Mouse (Mus musculus) forebrain, embryonic 15.5 days (tissue): ENCODE data around the gene Slc35g3. TPM values are rescaled to one million over a fixed set of nuclear protein-coding genes. Genes with fewer than 3 reads are reported as not detected.

Experiments
- ATAC-seq: fragments of 200-750 bp; cut with Nextera tagmentation; replicated peaks from 2 replicates; pipeline ENCODE4 v1.8.0; 2017; ENCODE audit warnings: mild to moderate bottlenecking, moderate TSS enrichment, moderate library complexity
- H3K27ac ChIP-seq: fragments of 300-500 bp; sonication (generic); replicated peaks from 2 replicates; pipeline ENCODE4 v1.5.1; 2015; ENCODE audit warnings: mild to moderate bottlenecking, inconsistent platforms
- H3K27me3 ChIP-seq: fragments of 300-500 bp; sonication (generic); 2 replicates; pipeline ENCODE4 v1.6.1; 2015; ENCODE audit warnings: inconsistent platforms
- H3K36me3 ChIP-seq: fragments of 300-500 bp; sonication (generic); 2 replicates; pipeline ENCODE4 v1.6.1; 2015; ENCODE audit warnings: mild to moderate bottlenecking, inconsistent platforms
- H3K4me1 ChIP-seq: fragments of 300-500 bp; sonication (generic); 2 replicates; pipeline ENCODE4 v1.6.1; 2015; ENCODE audit warnings: inconsistent platforms
- H3K4me2 ChIP-seq: fragments of 300-500 bp; sonication (generic); replicated peaks from 2 replicates; pipeline ENCODE4 v1.6.1; 2015; ENCODE audit warnings: mild to moderate bottlenecking, inconsistent platforms
- H3K4me3 ChIP-seq: fragments of 300-500 bp; sonication (generic); 2 replicates; pipeline ENCODE4 v1.5.1; 2015; ENCODE audit warnings: mild to moderate bottlenecking, inconsistent platforms
- H3K9ac ChIP-seq: fragments of 300-500 bp; sonication (generic); replicated peaks from 2 replicates; pipeline ENCODE4 v1.6.1; 2015; ENCODE audit warnings: mild to moderate bottlenecking, inconsistent platforms
- H3K9me3 ChIP-seq: fragments of 300-500 bp; sonication (generic); 2 replicates; pipeline ENCODE4 v1.6.1; 2016; ENCODE audit warnings: inconsistent platforms
- WGBS: fragments of 180-500 bp; shearing (Covaris S2); methylation state at CpG from one replicate; pipeline ENCODE4 v1.1.7; 2015; ENCODE audit warnings: mixed read lengths; 5-methylcytosine and 5-hydroxymethylcytosine counted together
- polyA plus RNA-seq: library from polyadenylated mRNA; unstranded; fragments of >200 nt; fragmentation: Nextera tagmentation; extraction: Ambion mirVana; gene quantifications from 2 replicates; pipeline ENCODE4 v1.2.1, GENCODE M21; 2015

Slc35g3 gene
- polyA plus RNA-seq, 1 experiment from 2014 or later, result 0.56 TPM

GRCm38 (mm10) chr11:69729063-69729462 lies 32.7 kb downstream of the Slc35g3 start:
- H3K36me3 ChIP-seq, result peaks cover 7% of the 10 kb centered on the region
- H3K9ac ChIP-seq, result no peak overlapping the region
- H3K27ac ChIP-seq, result no peak overlapping the region
- H3K4me2 ChIP-seq, result no peak overlapping the region
- no peaks in the 10 kb centered on the region for H3K4me1 ChIP-seq
- no peak for ATAC-seq
- H3K9me3 ChIP-seq, result no peaks in the 10 kb centered on the region
- H3K4me3 ChIP-seq, result no peak overlapping the region
- H3K27me3 ChIP-seq, result no peaks in the 10 kb centered on the region
- WGBS, result 22% methylated on average over 3 of the region's 3 CpGs

DNA sequence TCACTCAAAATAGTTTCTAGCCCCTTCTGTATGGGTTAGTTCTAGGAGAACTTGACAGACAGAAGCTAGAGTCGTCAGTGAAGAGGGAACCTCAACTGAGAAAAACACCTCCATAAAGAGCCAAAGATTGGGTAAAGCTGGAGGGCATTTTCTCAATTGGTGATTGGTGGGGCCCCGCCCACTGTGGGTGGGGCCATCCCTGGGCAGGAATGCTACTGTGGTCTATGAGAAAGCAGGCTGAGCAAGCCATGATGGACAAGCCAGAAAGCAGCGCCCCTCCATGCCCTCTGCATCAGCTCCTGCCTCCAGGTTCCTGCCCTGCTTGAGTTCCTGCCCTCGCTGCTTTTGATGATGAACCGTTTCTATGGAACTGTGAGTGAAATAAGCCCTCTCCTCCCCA lies 35.8 kb downstream of the Slc35g3 start:
- Histone ChIP-seq H3K4me3 (no peak overlapping the region), H3K4me1 (no peaks in the 10 kb centered on the region), H3K9me3 (no peaks in the 10 kb centered on the region), H3K4me2 (no peak overlapping the region), H3K9ac (no peak overlapping the region), H3K27ac (no peak overlapping the region), H3K36me3 (no peaks in the 10 kb centered on the region), H3K27me3 (no peaks in the 10 kb centered on the region)
- 37% methylated on average over 5 of the region's 5 CpGs for WGBS
- no peak for ATAC-seq

DNA sequence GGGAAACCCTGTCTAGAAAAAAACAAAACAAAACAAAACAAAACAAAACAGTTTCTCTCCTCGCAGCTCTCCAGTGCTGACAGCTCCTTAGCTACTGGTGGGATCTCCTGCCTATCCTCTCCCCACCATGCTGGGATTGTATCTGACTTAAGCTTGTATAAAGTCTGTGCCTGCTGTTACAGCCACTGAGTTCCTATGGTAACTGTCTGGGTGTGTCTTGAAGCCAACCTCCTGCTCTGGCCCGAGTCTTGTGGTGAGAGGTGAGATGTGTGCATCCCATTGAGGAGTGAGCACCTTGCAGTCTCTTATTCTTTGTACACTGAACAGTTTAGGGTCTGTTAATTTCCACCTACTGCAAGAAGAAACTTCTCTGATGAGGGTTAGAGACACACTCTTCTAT lies 38.7 kb downstream of the Slc35g3 start:
- no peak overlapping the region for H3K27ac ChIP-seq
- H3K4me3 ChIP-seq, result no peak overlapping the region
- H3K4me2 ChIP-seq, result no peak overlapping the region
- 54% methylated on average over 2 of the region's 2 CpGs for WGBS
- no peaks in the 10 kb centered on the region for H3K27me3 ChIP-seq
- no peaks in the 10 kb centered on the region for H3K4me1 ChIP-seq
- H3K9me3 ChIP-seq, result no peaks in the 10 kb centered on the region
- H3K9ac ChIP-seq, result no peak overlapping the region
- no peak for ATAC-seq
- no peaks in the 10 kb centered on the region for H3K36me3 ChIP-seq

GRCm38 (mm10) chr11:69720852-69721251 lies 40.9 kb downstream of the Slc35g3 start:
- no peaks in the 10 kb centered on the region for H3K9me3 ChIP-seq
- H3K9ac ChIP-seq, result no peak overlapping the region
- WGBS, result 84% methylated on average over 6 of the region's 6 CpGs
- H3K27ac ChIP-seq, result no peak overlapping the region
- ATAC-seq, result no peak
- H3K36me3 ChIP-seq, result no peaks in the 10 kb centered on the region
- no peaks in the 10 kb centered on the region for H3K27me3 ChIP-seq
- no peak overlapping the region for H3K4me3 ChIP-seq
- no peaks in the 10 kb centered on the region for H3K4me1 ChIP-seq
- H3K4me2 ChIP-seq, result no peak overlapping the region

DNA sequence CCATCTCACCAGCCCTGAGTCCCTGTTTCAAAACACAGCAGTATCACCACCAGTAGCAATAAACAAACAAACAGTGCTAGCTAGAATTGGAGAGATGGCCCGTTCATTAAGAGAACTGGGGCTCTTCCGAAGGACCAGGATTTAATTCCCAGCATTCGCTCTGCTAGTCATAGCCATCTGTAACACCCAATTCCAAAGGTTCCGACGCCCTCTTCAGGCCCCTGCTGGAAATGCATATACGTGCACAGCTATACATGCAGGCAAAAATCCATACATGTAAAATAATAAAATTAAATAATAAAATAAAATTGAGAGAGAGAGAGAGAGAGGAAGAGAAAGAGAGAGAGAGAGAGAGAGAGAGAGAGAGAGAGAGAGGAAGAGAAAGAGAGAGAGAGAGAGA lies 42.3 kb downstream of the Slc35g3 start:
- H3K36me3 ChIP-seq, result no peaks in the 10 kb centered on the region
- no peak overlapping the region for H3K4me2 ChIP-seq
- H3K27me3 ChIP-seq, result no peaks in the 10 kb centered on the region
- H3K4me3 ChIP-seq, result no peak overlapping the region
- 65% methylated on average over 6 of the region's 6 CpGs for WGBS
- no peaks in the 10 kb centered on the region for H3K9me3 ChIP-seq
- ATAC-seq, result no peak
- no peaks in the 10 kb centered on the region for H3K4me1 ChIP-seq
- no peak overlapping the region for H3K27ac ChIP-seq
- no peak overlapping the region for H3K9ac ChIP-seq

DNA sequence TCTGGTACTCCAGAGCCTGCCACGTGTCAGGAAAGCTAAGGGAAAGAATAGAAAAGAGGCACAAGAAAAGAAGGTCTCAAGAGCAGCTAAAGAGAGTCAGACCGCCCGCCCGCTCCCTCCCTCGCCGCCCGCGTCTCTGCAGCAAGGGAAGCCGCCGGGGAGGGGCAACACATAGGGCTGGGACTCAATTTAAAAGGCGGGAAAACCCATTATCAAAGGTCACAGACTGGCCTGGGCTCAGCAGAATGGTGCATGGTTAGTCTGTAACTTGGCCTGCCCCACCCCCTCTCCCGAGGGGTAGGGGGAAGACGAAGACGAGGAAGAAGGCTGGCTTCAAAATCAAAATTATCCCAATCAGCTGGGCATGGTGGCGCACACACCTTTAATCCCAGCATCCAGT lies 43.1 kb downstream of the Slc35g3 start:
- Histone ChIP-seq H3K4me2 (no peak overlapping the region), H3K36me3 (no peaks in the 10 kb centered on the region), H3K4me3 (no peak overlapping the region), H3K4me1 (no peaks in the 10 kb centered on the region), H3K27ac (no peak overlapping the region), H3K27me3 (no peaks in the 10 kb centered on the region), H3K9me3 (no peaks in the 10 kb centered on the region), H3K9ac (no peak overlapping the region)
- 28% methylated on average over 15 of the region's 15 CpGs for WGBS
- ATAC-seq, result no peak

DNA sequence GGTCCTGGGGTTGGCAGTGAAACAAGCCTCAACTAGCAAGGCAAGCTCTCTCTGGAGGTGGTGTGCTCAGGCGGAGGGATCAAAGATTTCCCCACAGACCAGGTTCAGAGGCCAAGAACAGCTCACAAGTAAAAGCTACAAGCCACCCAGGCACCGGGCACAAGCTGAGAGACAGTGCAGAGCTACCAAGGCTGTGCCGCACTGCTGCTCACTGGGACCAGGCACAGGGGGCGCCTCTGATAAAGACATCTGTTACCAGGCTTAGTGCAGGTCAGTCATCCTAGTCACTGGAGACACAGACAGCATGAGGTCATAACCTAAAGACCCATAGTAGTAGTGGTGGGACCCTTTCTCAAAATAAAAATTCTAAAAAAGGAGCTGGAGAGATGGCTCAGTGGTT lies 44.8 kb downstream of the Slc35g3 start:
- Histone ChIP-seq H3K9me3 (no peaks in the 10 kb centered on the region), H3K4me3 (no peak overlapping the region), H3K9ac (no peak overlapping the region), H3K4me2 (no peak overlapping the region), H3K36me3 (no peaks in the 10 kb centered on the region), H3K27me3 (no peaks in the 10 kb centered on the region), H3K27ac (no peak overlapping the region), H3K4me1 (no peaks in the 10 kb centered on the region)
- no peak for ATAC-seq
- WGBS, result 69% methylated on average over 4 of the region's 4 CpGs

- Histone ChIP-seq H3K9ac (no peak overlapping the region), H3K9me3 (no peaks in the 10 kb centered on the region), H3K4me1 (no peaks in the 10 kb centered on the region), H3K36me3 (no peaks in the 10 kb centered on the region), H3K4me3 (no peak overlapping the region), H3K4me2 (no peak overlapping the region), H3K27me3 (no peaks in the 10 kb centered on the region), H3K27ac (no peak overlapping the region)
- no peak for ATAC-seq
- 45% methylated on average over 5 of the region's 5 CpGs for WGBS
Observed at GRCm38 (mm10) chr11:69715929-69716328, 45.8 kb downstream of the Slc35g3 start.

- Histone ChIP-seq H3K27ac (no peak overlapping the region), H3K4me2 (no peak overlapping the region), H3K9me3 (no peaks in the 10 kb centered on the region), H3K36me3 (no peaks in the 10 kb centered on the region), H3K27me3 (no peaks in the 10 kb centered on the region), H3K4me1 (no peaks in the 10 kb centered on the region), H3K9ac (no peak overlapping the region), H3K4me3 (no peak overlapping the region)
- ATAC-seq, result no peak
- 64% methylated on average over 9 of the region's 9 CpGs for WGBS
Observed at GRCm38 (mm10) chr11:69715482-69715881, 46.3 kb downstream of the Slc35g3 start.

DNA sequence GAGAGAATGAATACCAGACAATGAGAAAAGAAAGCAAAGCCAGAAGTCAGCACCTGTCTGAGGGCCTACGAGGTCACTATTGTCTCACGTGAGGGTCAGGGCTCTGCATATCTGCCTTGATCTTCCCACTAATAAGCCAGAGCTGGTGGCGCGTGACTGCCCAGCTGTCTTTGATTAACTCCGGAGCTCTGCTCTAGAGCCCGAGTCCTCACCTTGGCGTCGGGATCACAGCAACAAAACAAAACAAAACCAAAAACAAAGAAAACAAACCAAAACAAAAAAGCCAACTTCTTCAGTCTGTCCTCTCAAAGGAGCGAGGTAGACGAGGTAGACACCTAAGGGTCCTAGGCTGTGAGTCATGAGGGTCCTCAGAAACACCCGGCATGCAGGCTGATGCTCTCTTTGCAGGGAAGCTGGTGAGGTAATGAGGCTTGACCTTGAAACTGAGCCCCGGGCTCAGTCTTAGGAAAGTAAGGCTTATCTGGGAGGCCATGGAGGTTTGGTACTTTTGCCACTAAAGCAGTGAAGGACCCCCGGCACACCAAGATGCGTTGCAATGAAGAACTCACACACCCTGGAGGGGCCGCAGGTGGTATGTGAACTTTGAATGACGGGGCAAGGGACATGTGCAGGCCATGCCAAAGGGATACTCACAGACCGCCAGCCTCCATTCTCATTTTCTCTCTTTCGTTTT lies 47.0 kb downstream of the Slc35g3 start:
- H3K4me1 ChIP-seq, result no peaks in the 10 kb centered on the region
- H3K4me2 ChIP-seq, result no peak overlapping the region
- no peak overlapping the region for H3K27ac ChIP-seq
- H3K4me3 ChIP-seq, result no peak overlapping the region
- no peaks in the 10 kb centered on the region for H3K27me3 ChIP-seq
- no peak overlapping the region for H3K9ac ChIP-seq
- H3K36me3 ChIP-seq, result no peaks in the 10 kb centered on the region
- 81% methylated on average over 18 of the region's 18 CpGs for WGBS
- H3K9me3 ChIP-seq, result no peaks in the 10 kb centered on the region
- no peak for ATAC-seq

DNA sequence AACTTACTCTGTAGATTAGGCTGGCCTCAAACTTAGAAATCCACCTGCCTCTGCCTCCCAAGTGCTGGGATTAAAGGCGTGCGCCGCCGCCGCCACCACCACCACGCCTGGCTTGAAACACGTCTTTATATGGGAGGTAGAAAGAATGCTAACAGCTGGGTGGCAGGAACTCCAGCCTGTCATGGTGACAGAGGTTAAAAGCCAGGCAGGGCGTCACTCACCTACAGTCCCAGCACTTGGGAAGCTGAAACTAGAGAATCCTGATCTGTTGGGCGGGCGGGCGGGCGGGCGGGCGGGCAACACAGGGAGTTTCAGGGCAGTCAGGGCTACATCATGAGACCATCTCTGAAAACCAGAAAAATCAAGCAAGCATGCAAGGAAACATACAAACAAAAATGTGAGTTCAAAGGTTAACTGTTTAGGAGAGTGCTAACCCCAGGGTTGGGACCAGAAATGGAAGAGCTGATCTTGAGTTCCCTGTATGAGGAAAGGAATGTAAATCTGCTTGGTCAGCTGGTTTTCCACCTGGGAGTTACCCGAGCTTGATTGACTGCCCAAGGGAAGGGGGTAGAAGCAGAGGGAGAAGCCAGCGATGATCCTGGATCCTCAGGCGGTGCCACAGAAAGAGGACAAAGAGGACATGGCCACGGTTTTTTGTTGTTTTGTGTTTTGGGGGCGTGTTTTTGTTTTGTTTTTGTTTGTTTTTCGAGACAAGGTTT lies 48.7 kb downstream of the Slc35g3 start:
- H3K4me3 ChIP-seq, result no peak overlapping the region
- H3K27ac ChIP-seq, result no peak overlapping the region
- H3K9ac ChIP-seq, result no peak overlapping the region
- no peaks in the 10 kb centered on the region for H3K36me3 ChIP-seq
- no peaks in the 10 kb centered on the region for H3K4me1 ChIP-seq
- H3K9me3 ChIP-seq, result no peaks in the 10 kb centered on the region
- WGBS, result 88% methylated on average over 20 of the region's 20 CpGs
- no peaks in the 10 kb centered on the region for H3K27me3 ChIP-seq
- H3K4me2 ChIP-seq, result no peak overlapping the region
- no peak for ATAC-seq

- no peaks in the 10 kb centered on the region for H3K9me3 ChIP-seq
- H3K4me2 ChIP-seq, result no peak overlapping the region
- H3K9ac ChIP-seq, result no peak overlapping the region
- no peaks in the 10 kb centered on the region for H3K27me3 ChIP-seq
- no peaks in the 10 kb centered on the region for H3K36me3 ChIP-seq
- ATAC-seq, result no peak
- WGBS, result 82% methylated on average over 2 of the region's 2 CpGs
- H3K4me3 ChIP-seq, result no peak overlapping the region
- 0 out of 2 replicates have a peak, but pooled peaks cover 4% of the 10 kb centered on the region for H3K4me1 ChIP-seq
- H3K27ac ChIP-seq, result no peak overlapping the region
Observed at GRCm38 (mm10) chr11:69711082-69711481, 50.7 kb downstream of the Slc35g3 start.

- no peaks in the 10 kb centered on the region for H3K9me3 ChIP-seq
- H3K36me3 ChIP-seq, result no peaks in the 10 kb centered on the region
- H3K4me1 ChIP-seq, result 0 out of 2 replicates have a peak, but pooled peaks cover 4% of the 10 kb centered on the region
- H3K4me2 ChIP-seq, result no peak overlapping the region
- 72% methylated on average over 3 of the region's 3 CpGs for WGBS
- ATAC-seq, result no peak
- no peak overlapping the region for H3K9ac ChIP-seq
- H3K4me3 ChIP-seq, result no peak overlapping the region
- H3K27ac ChIP-seq, result no peak overlapping the region
- no peaks in the 10 kb centered on the region for H3K27me3 ChIP-seq
Observed at GRCm38 (mm10) chr11:69710470-69710869, 51.3 kb downstream of the Slc35g3 start.
